Mouse (Mus musculus) layer of hippocampus, postnatal 10 days (tissue): ENCODE results near the gene Zfpl1. TPM values are rescaled to one million over a fixed set of nuclear protein-coding genes. Genes with fewer than 3 reads are reported as not detected.

ENCODE experiments used
- DNase-seq, 2 experiments: peaks; one replicate each; pipeline ENCODE4 v3.0.0; 2021; ENCODE audit warnings: low spot score in 2 of 2
- total RNA-seq, 2 experiments: library from RNA; stranded (reverse); gene quantifications; 2 replicates each; pipeline ENCODE4 v1.2.3; 2021

Zfpl1 gene
- total RNA-seq, 2 experiments from 2014 or later: 36.8 to 37.6 TPM

DNA sequence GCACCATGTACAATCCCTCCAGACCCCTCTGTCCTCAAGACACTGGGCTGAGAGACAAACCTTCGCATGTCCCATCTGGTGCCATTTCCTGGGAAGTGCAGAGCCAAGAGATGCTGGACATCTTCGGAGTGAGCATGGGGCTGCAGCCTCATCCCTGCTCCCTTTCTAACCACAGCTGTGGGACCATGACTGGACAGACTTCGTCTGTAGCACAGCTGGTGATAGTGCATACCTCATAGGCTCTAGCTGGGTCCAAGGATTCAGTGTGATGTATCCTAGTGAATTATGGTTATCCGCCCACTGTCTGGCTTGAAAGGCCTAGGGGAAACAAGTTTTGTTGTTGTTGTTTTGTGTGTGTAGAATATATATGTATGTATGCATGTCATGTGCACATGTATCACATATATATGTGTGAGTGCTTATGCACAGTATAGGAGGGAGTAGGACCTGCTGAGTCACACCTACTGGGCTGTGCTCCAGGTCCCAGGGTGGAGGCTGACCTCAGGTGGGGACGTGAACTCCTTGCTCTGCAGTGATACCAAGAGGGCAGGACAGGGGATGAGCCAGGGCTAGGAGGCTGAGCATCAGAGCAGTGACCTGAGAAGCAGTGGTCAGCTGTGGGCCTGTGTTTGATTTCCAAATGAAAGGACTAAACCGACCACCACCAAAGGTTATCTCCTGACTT, 17.6 kb upstream of the Zfpl1 start:
- no peak for DNase-seq

DNA sequence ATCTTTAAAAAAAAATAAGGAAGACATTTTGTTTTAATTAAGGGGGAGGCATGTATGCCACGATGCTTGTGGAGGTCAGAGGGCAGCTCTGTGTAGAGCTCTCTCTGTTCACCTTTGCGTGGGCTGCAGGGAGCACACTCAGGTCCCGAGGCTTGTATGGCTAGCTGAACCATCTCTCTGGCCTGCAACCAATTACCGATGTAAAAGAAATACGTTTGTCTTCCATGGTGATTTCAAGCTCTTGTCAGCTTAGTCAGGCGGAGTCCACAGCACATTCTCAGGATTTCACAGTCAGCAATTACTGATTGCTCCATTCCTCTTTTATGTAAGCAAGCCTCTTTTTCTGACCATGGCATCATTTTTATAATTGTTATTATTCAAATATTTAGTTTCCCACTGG, 16.4 kb upstream of the Zfpl1 start:
- no peak for DNase-seq

DNA sequence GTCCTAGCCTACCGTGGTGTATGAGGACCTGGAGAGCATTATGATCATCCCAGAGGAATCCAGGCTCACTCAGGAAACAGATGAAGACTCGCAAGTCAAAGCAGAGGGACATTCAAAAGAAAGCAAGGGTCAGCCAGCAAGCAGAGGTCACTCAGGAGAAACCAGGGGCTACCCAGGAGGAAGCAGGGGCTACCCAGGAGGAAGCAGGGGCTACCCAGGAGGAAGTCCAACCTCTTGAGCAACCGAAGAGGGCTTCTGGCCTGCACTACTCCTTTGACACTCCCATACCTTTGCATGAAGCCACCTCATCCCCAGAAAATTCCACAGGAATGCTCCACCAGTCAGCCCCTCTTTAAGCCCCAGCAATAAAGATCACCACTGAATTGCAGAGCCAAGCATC, 13.1 kb upstream of the Zfpl1 start:
- DNase-seq: no peak

DNA sequence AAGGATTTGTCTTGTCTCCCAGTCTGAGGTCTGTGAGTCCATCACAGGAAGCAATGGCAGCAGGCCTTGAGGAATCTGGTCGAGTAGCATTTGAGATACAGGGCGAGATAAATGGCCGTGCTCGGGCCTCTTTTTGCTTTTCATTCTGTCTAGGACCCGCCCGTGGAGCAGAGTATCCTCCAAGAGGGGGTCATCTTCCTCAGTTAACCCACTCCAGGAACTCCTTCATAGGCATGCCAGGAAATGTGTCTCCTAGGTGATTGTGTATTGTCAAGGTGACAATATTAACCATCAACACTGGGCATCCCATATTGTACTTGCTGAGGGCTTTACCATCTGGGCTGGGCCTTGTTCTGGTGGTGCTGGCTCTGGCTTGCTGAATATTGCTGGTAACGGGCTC, 9.4 kb upstream of the Zfpl1 start, which contains the start of gene AC131692.1:
Gene AC131692.1, plus strand, starts transcription at position 301 of the 400 bp plus-strand sequence.
- DNase-seq: no peak

DNA sequence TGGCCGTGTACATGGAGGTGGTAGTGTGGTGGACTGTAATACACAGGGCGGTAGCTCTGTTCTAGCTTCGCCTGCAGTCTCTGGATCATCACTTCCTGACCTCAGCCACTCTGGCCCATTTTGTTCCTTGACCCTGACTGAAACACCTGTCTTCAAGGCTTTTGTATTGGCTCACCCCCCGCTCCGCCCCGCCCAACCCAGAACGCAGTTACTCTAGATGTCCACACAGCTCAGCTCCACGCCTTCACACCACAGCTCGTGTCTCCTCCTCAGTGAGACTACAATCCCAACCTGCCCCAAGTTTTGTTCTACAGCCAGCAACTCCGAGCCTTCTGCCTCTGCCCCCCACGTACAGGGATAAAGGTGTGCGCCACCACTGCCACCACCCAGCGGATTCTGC, 4.1 kb upstream of the Zfpl1 start:
- no peak for DNase-seq

DNA sequence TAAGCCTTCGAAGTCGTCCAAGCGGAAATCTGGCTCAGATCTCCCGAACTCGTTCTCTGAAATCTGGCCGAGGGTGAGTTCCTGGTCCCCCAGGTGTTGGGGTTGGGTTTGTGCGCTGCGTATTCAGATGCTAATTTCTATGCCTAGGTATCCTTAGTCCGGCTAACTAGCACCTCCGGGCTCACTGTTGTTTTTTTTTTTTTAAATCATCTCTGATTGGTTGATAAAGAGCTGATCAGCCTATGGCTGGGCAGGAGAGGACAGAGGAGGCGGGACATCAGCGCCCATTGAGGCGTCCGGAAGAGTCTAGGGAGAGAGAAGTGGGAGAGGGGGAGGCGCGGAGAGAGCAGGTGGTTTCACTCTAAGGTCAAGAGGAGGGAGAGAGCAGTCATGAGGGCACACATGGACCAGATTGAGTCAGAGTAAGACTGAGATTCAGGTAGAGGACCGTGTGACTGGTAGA, 692 bp upstream of the Zfpl1 start:
- DNase-seq: peak; percentile 30 to 45

DNA sequence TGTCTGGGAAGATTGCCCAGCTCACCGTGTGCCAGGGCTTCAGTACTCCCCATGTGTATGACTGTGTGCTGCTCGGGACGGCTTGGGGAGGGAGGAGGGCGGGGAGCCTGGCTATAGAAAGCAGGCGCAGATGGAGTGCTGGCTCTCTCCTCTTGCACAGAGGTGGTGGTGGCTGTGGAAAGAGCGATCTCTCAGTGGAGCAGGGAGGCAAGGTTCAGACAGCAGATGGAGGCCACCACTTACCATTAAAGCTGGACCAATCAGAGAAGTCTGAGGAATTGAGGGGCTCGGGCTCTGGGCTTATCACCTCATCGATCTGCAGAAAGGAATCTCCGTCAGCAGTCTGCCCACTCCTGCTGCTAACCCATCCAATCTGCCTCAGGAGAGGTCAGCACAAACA, 2.6 kb downstream of the Zfpl1 start, which contains the start of gene Gm28374:
Gene Gm28374, minus strand, starts transcription at position 101 of the 400 bp plus-strand sequence.
- DNase-seq: no peak

DNA sequence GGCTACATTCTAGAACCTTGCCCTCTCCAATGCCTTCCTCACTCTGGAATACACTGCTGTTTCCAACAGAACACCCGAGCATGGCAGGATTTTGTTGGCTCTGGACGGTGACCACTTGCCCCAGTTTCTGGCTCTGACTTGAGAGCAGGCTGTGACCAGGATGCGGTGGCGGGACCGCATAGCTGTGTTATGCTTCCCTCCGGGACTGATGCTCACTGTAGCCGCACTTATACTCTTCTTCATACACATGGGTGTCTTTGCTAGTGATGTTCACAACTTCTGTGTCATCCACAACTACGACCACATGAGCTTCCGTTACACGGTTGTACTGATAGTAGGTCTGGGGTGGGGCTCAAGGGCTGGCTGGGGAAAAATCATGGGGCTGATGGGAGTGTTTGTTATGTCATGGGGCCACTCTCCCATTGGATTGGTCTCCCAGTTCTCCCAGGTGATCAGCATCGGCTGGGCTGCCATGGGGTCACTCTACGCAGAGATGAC, 4.7 kb downstream of the Zfpl1 start, which contains the start of gene Tmem262:
Gene Tmem262, plus strand, starts transcription at position 51 of the 498 bp plus-strand sequence.
- DNase-seq: no peak

DNA sequence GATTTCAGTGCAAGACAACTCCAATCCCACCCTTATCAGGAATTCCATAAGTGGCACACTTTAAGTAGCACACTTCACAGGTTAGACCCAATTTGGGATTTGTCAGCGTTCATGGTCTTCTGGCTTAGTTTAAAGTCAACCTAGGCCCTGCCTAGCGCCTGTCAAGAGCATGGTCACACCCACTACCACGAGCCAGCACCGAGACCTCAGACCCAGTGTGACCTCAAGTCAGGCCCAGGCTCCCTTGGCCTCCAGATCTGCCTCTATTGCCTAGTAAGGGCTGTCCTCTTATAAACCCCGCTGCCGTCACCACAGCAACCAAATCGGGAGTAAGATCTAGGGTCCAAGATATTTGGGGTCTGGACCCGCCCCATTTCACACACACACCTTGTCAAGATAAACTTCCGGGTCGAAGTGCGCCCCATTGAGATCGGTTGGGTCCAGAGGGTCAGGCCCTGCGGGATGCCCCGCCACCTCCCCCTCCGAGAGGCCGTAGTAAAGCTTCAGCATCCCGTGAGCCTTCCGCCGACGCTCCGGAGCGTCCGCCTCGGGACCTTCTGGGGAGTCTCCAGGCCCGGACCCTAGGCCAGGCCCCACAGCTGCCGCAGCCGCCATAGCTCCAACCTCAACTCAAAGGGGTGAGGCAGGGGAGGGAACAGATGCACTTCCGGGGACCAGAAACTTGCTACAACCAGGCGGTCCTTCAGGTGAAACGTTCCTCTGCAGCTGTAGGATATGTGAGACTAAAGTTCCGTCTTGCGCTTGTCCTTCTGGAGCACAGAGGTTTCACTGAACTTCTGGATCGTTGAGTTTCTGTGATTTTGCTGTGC, 8.0 kb downstream of the Zfpl1 start, which contains the start of gene Vps51:
Gene Vps51, minus strand, starts transcription at position 668 of the 830 bp plus-strand sequence.
- peak; percentile 85 to 87 for DNase-seq

DNA sequence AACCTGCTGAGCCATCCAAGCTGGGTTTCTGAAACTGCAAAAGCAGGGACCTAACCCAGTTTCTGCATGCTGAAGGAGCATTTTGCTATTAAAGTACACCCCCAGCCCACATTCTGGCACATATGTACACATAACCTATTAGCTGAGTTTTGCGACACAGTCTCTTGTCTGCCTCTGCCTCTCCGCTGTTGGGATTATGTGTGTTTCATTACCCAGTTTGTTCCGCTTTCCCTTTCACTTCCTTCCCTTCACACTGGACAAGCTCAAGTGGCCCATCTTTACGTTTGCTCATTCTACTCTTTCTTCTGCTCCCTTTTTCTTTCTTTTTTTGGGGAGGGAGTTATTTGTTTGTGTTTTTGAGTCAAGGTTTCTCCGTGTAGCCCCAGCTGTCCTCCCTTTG, 10.9 kb downstream of the Zfpl1 start:
- DNase-seq: no peak

DNA sequence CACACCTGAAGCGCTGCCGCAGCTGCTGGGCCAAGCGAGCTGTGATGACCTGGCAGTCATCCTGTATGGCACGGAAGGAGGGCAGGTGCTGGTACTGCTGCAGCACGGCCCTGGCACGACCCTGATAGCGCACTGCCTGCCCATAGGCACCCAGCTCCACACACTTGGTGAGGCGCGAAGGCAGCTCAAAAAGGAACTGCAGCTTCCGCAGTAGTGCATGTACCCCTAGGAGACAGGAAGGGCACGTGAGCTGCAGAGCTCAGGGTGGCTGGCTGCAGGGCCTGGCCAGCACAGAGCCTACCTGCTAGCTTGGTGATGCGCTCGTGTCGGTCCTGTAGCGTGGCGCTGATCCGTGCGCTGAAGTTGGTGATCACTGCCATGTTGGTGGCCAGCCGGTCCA, 13.5 kb downstream of the Zfpl1 start:
- no peak for DNase-seq

DNA sequence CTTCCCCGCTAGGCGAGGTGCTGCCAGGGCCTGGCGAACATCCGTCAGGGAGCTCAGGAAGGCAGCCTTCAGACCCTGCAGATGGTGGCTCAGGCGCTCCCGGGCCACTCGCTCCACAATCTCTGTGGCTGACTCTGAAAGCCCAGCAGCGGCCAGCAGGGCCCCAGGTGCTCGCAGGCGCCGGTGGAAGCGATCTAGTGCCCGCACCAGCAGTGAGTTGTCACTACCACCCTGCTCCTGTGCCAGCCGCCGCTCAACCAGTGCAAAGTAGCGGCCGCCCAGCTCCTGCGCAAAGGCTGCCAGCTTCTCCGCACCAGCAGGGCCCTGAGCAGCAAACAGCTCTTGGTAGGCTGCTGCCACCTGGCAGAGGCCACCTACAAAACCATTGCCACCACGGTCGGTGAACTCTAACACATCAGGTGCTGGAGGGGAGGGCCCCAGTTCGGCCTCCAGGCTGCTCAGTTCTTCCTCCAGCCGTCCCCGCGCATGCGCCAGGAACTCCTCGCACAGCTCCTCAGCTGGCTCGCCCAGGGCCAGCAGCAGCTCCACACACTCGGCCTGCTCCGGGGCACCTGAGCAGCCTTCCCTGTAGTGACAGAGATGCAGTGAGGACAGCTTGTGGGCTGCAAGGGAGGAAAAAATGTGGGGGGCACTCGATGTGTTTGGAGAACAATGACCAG, 14.0 kb downstream of the Zfpl1 start:
- DNase-seq: no peak

DNA sequence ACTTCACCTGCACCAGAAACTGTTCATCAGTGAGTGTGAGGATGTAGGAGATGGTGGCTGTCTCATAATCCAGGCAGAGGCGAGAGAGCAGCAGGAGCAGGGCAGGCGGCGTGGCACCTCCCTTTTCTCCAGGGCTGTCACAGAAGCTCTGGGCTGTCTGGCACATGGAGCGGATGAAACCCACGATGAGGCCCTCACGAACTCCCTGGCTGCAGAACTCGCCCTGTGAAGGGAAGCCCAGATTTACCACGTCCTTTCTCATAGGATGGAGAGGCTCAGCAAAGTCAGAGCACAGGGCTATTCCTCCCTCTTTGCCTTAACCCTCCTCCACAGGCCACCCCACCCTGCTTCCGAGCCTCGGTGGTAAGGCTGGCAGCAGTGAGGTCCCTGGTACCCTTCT, 14.9 kb downstream of the Zfpl1 start:
- no peak for DNase-seq

DNA sequence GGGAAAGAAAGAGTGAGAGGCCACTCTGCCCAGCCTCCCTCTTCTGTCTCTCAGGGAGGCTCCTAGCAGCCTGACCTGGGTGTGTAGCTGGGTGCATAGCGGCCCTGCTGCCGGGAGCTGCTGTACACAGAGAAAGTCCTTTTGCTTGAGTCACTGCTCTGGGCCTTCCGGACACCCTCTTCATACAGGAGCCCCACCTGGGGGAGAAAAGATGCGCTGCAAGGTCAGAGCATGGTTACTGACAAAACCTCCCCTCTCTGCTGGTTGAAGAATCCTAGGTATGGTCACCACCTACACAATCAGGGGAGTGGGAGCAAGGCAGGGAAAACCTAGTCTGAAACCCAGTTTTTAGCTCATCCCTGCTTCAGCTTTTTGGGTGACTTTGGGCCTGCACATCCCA, 15.8 kb downstream of the Zfpl1 start:
- DNase-seq: no peak

DNA sequence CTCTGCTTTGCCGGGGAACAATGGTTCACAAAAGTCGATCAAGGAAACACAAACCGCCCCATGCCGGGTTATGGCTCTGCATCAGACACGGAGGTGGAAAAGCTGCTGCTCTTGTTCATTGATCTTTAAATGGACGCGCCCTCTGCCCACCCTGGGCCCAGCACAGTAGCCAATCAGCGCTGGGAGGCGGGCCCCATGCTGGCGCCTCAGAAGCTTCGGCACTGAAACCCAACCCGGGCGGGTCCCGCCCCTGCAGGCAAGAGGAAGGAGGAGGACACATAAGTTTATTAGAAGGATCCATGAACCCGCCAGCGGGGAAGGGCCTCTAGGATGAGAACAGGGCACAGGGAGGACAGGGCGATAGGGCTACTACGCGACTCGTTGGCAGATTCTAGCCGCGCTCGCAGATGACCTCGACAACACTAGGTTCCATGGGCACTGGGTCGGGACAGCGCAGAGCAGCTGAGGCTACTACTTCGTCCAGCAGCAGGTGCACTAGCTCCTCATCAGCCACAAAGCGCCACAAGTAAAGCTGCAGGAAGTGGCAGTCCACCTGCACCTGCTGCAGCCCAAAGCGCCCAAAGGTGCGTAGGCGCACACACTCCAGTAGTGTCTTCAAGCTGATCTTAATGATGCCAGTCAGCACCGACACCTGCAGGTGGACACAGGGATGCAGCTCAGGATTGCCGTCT, 16.9 kb downstream of the Zfpl1 start, which contains the start of gene Tm7sf2:
Gene Tm7sf2, minus strand, starts transcription at position 650 of the 692 bp plus-strand sequence.
- DNase-seq: peak; percentile 89 to 91

DNA sequence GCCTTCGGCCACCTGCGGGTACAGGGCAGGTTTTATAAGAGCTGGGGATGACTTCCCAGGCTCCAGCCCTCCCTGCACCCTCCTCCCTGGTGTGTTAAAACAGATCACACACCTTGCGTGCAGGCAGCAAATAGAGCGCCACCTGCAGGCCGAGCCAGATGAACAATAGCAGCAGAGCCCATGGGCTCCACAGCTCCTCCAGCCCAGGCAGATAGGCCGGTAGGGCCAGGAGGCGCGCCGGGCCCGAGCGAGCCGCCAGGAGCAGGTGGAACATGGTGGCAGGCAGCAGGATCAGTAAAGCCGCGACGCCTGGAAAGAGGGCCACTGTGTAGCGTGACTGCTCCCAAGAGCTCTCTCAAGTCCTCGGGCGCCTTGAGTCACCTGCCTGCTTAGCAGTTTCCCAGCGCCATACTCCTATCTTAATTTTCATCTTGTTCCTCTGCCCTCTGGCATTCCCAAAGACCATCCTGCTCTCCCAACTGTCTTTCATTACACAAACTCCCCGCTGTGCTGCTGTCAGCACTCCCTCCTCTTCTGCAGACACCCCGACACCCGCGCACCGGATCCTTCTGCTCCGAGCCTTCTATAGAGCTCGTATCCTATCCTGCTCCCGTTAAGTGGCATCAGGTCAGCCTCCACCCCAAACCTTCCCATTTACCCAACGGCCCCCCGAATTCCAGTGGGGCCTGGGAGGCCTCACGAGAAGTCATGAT, 17.6 kb downstream of the Zfpl1 start:
- peak; percentile 88 to 90 for DNase-seq

DNA sequence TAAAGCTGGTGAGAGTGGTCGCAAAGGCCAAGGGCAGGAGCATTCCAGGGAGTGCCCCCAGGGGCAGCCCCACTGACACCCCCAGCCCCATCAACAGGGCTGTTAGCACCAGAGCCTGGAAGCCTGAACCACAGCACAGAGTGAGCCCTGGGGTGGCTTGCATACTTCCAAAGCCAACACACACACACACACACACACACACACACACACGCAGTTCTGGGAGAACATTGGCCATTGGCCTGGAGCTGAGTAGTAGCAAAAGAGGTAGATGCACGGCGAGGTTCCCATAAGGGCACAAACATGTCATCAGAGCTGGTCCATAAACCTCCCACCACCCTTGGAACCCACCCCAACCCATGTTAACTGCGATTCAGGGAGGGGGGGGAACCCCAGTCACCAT, 18.2 kb downstream of the Zfpl1 start:
- DNase-seq: no peak

DNA sequence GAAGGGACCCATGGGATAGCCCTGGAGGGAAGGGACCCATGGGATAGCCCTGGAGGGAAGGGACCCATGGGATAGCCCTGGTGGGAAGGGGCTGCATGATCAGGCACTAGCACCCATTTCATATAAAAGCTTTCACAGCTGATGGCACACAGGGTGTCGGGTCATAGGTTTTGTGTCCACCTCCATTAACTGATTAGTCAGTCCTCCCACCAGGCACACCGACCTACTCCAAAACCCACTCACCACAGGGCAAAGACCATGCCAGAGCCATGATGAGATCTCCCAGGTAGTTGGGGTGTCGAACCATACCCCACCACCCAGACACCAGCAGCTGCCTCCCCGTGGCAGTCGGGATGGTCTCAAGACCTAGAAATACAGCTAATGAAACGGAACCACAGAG, 21.7 kb downstream of the Zfpl1 start:
- no peak for DNase-seq

DNA sequence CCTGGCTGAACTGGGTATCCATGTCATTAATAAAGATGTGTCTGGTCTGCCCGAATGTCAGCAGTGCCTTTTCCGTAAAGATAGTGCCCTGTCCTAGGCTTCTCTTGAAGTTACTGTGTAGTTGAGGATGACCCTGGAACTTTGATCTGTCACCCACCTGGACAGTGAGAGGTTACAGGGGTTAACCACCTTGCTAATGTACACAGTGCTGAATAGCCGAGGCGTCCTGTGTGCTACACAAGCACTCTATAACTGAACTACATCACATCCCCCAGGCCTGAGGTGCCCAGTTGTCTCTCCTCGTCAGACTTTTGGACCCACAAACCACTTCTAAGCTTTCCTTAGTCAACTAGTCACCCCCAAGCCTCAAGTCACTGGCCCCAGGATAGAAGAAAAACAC, 22.3 kb downstream of the Zfpl1 start:
- no peak for DNase-seq
